Mouse (Mus musculus) limb, embryonic 11.5 days (tissue): ENCODE results near the gene Foxd1. TPM values are rescaled to one million over a fixed set of nuclear protein-coding genes. Genes with fewer than 3 reads are reported as not detected.

ENCODE experiments used
- ATAC-seq: fragments of 200-750 bp; cut with Nextera tagmentation; 2 replicates; pipeline ENCODE4 v1.8.0; 2017; ENCODE audit warnings: low read depth; ENCODE audit not compliant: insufficient number of reproducible peaks, low FRiP score, low TSS enrichment
- DNase-seq: peaks from one replicate; pipeline ENCODE4 v3.0.0-alpha.2; 2015; ENCODE audit warnings: low spot score
- H3K27ac ChIP-seq: fragments of 300-500 bp; sonication (generic); replicated peaks from 2 replicates; pipeline ENCODE4 v1.5.1; 2014; ENCODE audit warnings: low read depth, mild to moderate bottlenecking, low read length
- H3K27me3 ChIP-seq: fragments of 300-500 bp; sonication (generic); 2 replicates; pipeline ENCODE4 v1.6.1; 2014; ENCODE audit warnings: mild to moderate bottlenecking, low read length, mixed read lengths; ENCODE audit not compliant: control insufficient read depth, insufficient read depth
- H3K36me3 ChIP-seq: fragments of 300-500 bp; sonication (generic); 2 replicates; pipeline ENCODE4 v1.6.1; 2014; ENCODE audit warnings: mild to moderate bottlenecking, low read length, moderate library complexity, mixed read lengths; ENCODE audit not compliant: control insufficient read depth, insufficient read depth
- H3K4me1 ChIP-seq: fragments of 300-500 bp; sonication (generic); 2 replicates; pipeline ENCODE4 v1.6.1; 2014; ENCODE audit warnings: low read length, mixed read lengths; ENCODE audit not compliant: control insufficient read depth, insufficient read depth
- H3K4me2 ChIP-seq: fragments of 300-500 bp; sonication (generic); 2 replicates; pipeline ENCODE4 v1.6.1; 2014; ENCODE audit warnings: low read depth, mild to moderate bottlenecking, moderate library complexity; ENCODE audit not compliant: severe bottlenecking
- H3K4me3 ChIP-seq: fragments of 300-500 bp; sonication (generic); 2 replicates; pipeline ENCODE4 v1.5.1; 2014; ENCODE audit warnings: low read depth, low read length
- H3K9ac ChIP-seq: fragments of 300-500 bp; sonication (generic); 2 replicates; pipeline ENCODE4 v1.6.1; 2014; ENCODE audit warnings: mild to moderate bottlenecking, low read length
- H3K9me3 ChIP-seq: fragments of 300-500 bp; sonication (generic); 2 replicates; pipeline ENCODE4 v1.6.1; 2016; ENCODE audit warnings: low read length; ENCODE audit not compliant: control insufficient read depth
- WGBS: fragments of 180-500 bp; shearing (Covaris S2); extraction: QIAGEN DNeasy Blood & Tissue Kit; methylation state at CpG from one replicate; pipeline ENCODE4 v1.1.7; 2014; 5-methylcytosine and 5-hydroxymethylcytosine counted together
- polyA plus RNA-seq: library from polyadenylated mRNA; unstranded; fragments of >200 nt; fragmentation: Nextera tagmentation; extraction: Ambion mirVana; gene quantifications from 2 replicates; pipeline ENCODE4 v1.2.1, GENCODE M21; 2014

The Foxd1 gene
- polyA plus RNA-seq, 1 experiment from 2014 or later, result 0.05 TPM

DNA sequence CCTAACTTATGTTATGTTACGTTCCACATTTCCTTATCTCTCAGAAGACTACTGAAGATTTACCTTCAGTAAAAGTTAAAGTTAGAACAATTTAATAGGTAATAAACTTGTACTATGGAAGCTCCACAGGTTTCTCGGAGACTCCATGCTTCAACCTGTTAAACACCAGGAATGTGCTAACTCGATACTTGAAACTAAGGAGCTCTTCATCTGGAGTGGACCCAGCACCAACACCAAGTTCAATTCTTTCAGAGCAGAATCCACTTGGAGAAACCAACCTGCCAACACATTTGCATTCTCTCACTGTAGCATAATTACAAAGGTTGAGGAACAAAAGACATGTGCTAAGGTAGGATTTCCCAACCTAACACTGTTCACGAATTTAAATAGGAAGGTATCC is 38.9 kb upstream of the Foxd1 start:
- no peaks in the 10 kb centered on the region for H3K27me3 ChIP-seq
- whole genome bisulfite sequencing, result 75% methylated on average over 4 of the region's 4 CpGs
- 0 out of 2 replicates have a peak overlapping the region, but pooled peaks have one; percentile 98 for H3K4me3 ChIP-seq
- H3K4me2 ChIP-seq, result peak overlapping the region; percentile 12; the same call in 1 of the 2 replicates
- no peak for ATAC-seq
- H3K27ac ChIP-seq, result no peak overlapping the region
- no peak for DNase-seq
- H3K36me3 ChIP-seq, result peaks cover 14% of the 10 kb centered on the region
- no peaks in the 10 kb centered on the region for H3K9me3 ChIP-seq
- 0 out of 2 replicates have a peak, but pooled peaks cover 6% of the 10 kb centered on the region for H3K4me1 ChIP-seq
- H3K9ac ChIP-seq, result no peak overlapping the region

DNA sequence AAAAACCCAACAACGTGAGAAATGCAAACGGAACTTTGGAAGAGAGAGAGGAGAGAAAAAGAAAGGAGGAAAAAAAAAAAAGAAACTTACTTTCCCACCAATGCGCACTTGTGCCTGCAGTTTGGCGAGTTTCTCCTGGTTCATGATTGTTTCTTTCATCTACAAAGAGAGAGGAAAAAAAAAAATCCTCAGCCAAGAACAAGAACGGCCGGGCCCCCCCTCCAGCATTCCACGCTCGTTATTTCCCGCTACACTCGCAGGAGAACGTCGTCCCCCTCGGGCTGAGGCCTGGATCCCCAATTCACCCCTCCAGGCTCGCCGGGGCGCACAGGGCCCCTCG is 37.9 kb upstream of the Foxd1 start:
- under 1% methylated on average over 17 of the region's 17 CpGs for WGBS
- Histone ChIP-seq H3K4me2 (peak overlapping the region; percentile 64), H3K27ac (peak overlapping the region; percentile 85), H3K36me3 (peaks cover 9% of the 10 kb centered on the region), H3K27me3 (no peaks in the 10 kb centered on the region), H3K9me3 (no peaks in the 10 kb centered on the region), H3K4me3 (peak overlapping the region; percentile 98), H3K9ac (peak overlapping the region; percentile 98), H3K4me1 (0 out of 2 replicates have a peak, but pooled peaks cover 6% of the 10 kb centered on the region)
- DNase-seq (no peak), ATAC-seq (no peak)

DNA sequence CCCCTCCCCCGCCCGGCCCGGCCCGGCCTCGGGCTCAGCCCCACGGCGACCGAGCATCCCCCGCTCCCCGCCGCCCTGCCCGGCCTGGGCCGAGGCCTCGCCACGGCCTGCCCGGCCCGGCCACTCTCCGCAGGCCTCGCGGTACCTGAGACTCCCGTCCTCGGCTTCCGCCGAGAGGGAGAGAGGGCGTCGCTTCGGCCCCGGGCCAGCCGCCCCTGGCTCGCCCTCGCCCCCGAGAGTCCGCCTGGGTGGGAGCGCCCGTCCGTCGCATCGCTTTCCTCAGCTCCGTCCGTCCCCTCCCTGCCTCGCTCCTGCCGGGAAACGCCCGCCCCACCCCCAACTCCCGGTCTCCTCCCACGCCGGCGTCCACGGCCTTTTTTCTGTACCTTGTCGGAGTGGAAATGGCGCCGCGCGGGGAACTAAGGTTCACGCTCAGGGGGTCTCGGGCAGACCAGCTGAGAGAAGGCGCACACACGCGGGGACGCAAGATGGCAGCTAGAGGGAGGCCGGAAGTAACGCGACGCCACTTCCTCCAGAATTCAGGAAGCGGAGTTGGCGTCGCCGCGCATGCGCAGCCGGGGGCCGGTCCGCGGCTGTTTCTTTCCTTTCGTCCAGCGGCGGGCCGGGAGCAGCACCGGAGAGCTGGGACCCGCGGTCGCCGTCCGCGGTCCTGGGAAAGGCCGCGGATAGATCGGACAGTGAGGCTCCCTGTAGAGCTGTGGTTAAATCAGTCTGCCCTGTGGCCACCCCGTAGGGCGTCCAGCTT is 37.4 kb upstream of the Foxd1 start, which contains the start of gene Btf3:
Gene Btf3 (minus strand): TSS at position 527 of the 766 bp plus-strand sequence.
- DNase-seq (peak; percentile 96), ATAC-seq (peak; percentile 91)
- Histone ChIP-seq H3K9me3 (no peaks in the 10 kb centered on the region), H3K4me2 (peak within 1 kb of the TSS; percentile 67), H3K36me3 (peaks cover 5% of the 10 kb centered on the region), H3K4me3 (peak within 1 kb of the TSS; percentile 98), H3K27ac (peak within 1 kb of the TSS; percentile 85), H3K9ac (peak within 1 kb of the TSS; percentile 98), H3K4me1 (0 out of 2 replicates have a peak, but pooled peaks cover 6% of the 10 kb centered on the region), H3K27me3 (no peaks in the 10 kb centered on the region)
- under 1% methylated on average over 87 of the region's 90 CpGs for WGBS

DNA sequence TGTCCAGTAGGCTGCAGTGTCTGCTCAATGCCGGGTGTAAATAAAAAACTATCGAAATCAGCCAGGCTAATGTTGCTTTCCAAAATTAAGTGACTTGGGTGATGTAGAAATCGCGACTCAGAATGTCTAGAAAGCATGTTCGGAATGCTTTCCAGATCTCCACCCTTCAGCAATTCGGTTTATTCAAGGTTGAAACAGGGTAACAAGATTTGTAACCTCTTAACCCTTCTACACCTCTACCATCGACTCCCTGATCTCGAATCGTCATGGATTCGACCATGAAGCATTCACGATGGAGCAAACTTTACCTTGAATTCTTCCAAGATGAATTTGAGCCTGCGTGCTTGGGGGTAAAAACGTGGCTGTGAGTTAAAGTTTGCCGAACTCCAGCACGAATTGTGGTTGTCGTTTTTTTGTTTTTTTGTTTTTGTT is 36.8 kb upstream of the Foxd1 start:
- H3K36me3 ChIP-seq, result no peaks in the 10 kb centered on the region; the same call in 1 of the 2 replicates
- no peak for ATAC-seq
- H3K27ac ChIP-seq, result peak overlapping the region; percentile 85; the same call in 1 of the 2 replicates
- 2% methylated on average over 16 of the region's 16 CpGs for WGBS
- H3K4me1 ChIP-seq, result 0 out of 2 replicates have a peak, but pooled peaks cover 6% of the 10 kb centered on the region
- peak overlapping the region; percentile 67 for H3K4me2 ChIP-seq
- H3K27me3 ChIP-seq, result no peaks in the 10 kb centered on the region
- H3K4me3 ChIP-seq, result peak overlapping the region; percentile 98
- no peaks in the 10 kb centered on the region for H3K9me3 ChIP-seq
- peak overlapping the region; percentile 98 for H3K9ac ChIP-seq
- DNase-seq, result no peak

DNA sequence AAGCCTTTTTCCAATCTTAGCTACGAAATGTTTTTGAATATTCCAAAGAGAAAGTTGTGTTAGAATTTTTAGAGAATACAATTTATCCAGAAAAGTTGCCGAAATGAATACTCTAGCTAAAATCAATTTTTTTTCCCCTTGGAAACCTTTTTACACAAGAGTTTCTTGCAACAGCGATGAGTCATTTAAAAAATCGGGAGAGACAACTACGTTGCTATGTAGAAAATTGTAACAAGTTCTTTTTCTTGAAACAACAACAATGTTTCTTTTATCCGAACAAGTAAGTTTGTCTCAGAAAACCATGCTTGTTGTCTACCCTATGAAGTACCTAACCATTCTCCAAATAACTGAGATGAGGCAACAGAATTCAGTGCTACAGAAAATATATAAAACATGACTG is 36.1 kb upstream of the Foxd1 start:
- 91% methylated on average over 6 of the region's 6 CpGs for WGBS
- H3K4me1 ChIP-seq, result 0 out of 2 replicates have a peak, but pooled peaks cover 6% of the 10 kb centered on the region
- no peaks in the 10 kb centered on the region for H3K27me3 ChIP-seq
- H3K36me3 ChIP-seq, result no peaks in the 10 kb centered on the region; the same call in 1 of the 2 replicates
- DNase-seq (no peak), ATAC-seq (no peak)
- no peak overlapping the region; the same call in 1 of the 2 replicates for H3K4me2 ChIP-seq
- no peak overlapping the region for H3K27ac ChIP-seq
- no peaks in the 10 kb centered on the region for H3K9me3 ChIP-seq
- H3K9ac ChIP-seq, result no peak overlapping the region; the same call in 1 of the 2 replicates
- no peak overlapping the region for H3K4me3 ChIP-seq

DNA sequence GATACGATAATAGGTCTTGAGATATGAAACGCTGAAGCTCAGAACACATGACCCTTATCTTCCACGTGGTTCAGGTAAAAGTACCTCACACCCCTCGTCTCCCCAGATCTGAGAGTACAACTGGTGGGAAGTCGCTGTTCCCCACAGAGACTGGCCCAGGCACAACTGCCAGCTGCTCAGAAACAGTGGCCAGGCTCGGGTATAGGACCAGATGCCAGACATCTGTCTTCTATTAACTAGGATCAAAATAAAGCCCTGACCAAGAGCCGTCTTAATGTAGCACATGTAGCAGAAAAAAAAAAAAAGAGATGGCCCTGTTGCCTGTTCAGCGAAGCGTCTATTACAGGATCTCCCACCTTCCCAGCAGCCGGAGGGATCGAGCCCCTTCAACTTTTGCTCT is 29.0 kb upstream of the Foxd1 start:
- H3K9me3 ChIP-seq, result no peaks in the 10 kb centered on the region
- H3K9ac ChIP-seq, result no peak overlapping the region
- no peak overlapping the region for H3K4me2 ChIP-seq
- H3K4me3 ChIP-seq, result no peak overlapping the region
- H3K4me1 ChIP-seq, result no peaks in the 10 kb centered on the region
- 32% methylated on average over 11 of the region's 11 CpGs for WGBS
- DNase-seq (peak; percentile 41), ATAC-seq (no peak)
- H3K36me3 ChIP-seq, result no peaks in the 10 kb centered on the region
- no peaks in the 10 kb centered on the region for H3K27me3 ChIP-seq
- H3K27ac ChIP-seq, result no peak overlapping the region

DNA sequence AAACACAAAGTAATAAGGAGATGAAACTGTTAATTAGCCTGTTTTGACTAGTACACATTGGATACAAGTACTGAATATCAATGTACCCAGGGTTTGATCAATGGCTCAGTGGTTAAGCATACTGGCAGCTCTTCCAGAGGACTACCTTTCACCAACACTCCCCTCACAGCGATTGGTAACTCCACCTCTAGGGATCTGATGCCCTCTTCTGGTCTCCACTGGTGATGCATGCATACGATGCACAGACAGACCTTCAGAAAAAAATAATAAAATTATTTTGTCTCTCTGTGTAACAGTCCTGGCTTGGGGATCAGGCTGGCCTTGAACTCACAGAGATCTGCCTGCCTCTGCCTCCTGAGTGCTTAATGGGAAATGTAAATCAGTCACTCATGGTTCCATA is 21.9 kb upstream of the Foxd1 start:
- whole genome bisulfite sequencing, result 61% methylated on average over 2 of the region's 2 CpGs
- no peaks in the 10 kb centered on the region for H3K9me3 ChIP-seq
- H3K27me3 ChIP-seq, result no peaks in the 10 kb centered on the region
- H3K4me2 ChIP-seq, result no peak overlapping the region
- no peaks in the 10 kb centered on the region for H3K36me3 ChIP-seq
- peak; percentile 44 for DNase-seq
- no peak overlapping the region for H3K9ac ChIP-seq
- H3K4me3 ChIP-seq, result no peak overlapping the region
- no peak overlapping the region for H3K27ac ChIP-seq
- no peaks in the 10 kb centered on the region for H3K4me1 ChIP-seq
- no peak for ATAC-seq

DNA sequence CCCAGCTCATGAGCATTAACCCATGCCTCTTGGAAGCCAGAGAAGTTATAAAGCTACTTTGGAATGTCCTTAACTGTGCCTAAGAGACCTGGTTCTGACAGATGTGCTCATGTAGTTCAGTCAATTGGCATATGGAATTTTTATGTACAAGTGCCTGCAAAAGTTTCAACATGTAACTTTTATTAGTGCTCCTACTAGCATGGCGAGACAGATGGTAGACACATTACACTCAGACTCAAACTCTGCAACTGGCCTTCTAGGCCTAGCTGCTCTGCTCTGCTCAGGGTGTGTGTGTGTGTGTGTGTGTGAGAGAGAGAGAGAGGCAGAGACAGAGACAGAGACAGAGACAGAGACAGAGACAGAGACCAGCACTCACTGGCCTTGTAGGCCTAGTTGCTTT is 17.8 kb upstream of the Foxd1 start:
- Histone ChIP-seq H3K27ac (no peak overlapping the region), H3K4me3 (no peak overlapping the region), H3K27me3 (no peaks in the 10 kb centered on the region), H3K36me3 (no peaks in the 10 kb centered on the region), H3K9ac (no peak overlapping the region), H3K4me1 (no peaks in the 10 kb centered on the region), H3K4me2 (no peak overlapping the region), H3K9me3 (no peaks in the 10 kb centered on the region)
- DNase-seq (no peak), ATAC-seq (no peak)
- 71% methylated on average over 1 of the region's 1 CpGs for WGBS
